Mouse (Mus musculus) heart, embryonic 12.5 days (tissue): ENCODE data around the gene Kctd6. TPM values are rescaled to one million over a fixed set of nuclear protein-coding genes. Genes with fewer than 3 reads are reported as not detected.

Source experiments
- ATAC-seq: fragments of 200-750 bp; cut with Nextera tagmentation; 2 replicates; pipeline ENCODE4 v1.8.0; 2017; ENCODE audit warnings: moderate TSS enrichment, moderate library complexity; ENCODE audit not compliant: insufficient number of reproducible peaks, low FRiP score
- H3K27ac ChIP-seq: fragments of 300-500 bp; sonication (generic); 2 replicates; pipeline ENCODE4 v1.5.1; 2016; ENCODE audit warnings: mild to moderate bottlenecking, moderate library complexity; ENCODE audit not compliant: poor library complexity, severe bottlenecking
- H3K27me3 ChIP-seq: fragments of 300-500 bp; sonication (generic); replicated peaks from 2 replicates; pipeline ENCODE4 v1.6.1; 2016; ENCODE audit warnings: mild to moderate bottlenecking, moderate library complexity
- H3K36me3 ChIP-seq: fragments of 300-500 bp; sonication (generic); 2 replicates; pipeline ENCODE4 v1.6.1; 2016; ENCODE audit warnings: mild to moderate bottlenecking, moderate library complexity
- H3K4me1 ChIP-seq: fragments of 300-500 bp; sonication (generic); replicated peaks from 2 replicates; pipeline ENCODE4 v1.6.1; 2016; ENCODE audit warnings: mild to moderate bottlenecking
- H3K4me2 ChIP-seq: fragments of 300-500 bp; sonication (generic); 2 replicates; pipeline ENCODE4 v1.6.1; 2016; ENCODE audit warnings: mild to moderate bottlenecking, moderate library complexity
- H3K4me3 ChIP-seq: fragments of 300-500 bp; sonication (generic); 2 replicates; pipeline ENCODE4 v1.5.1; 2016; ENCODE audit warnings: mild to moderate bottlenecking
- H3K9ac ChIP-seq: fragments of 300-500 bp; sonication (generic); 2 replicates; pipeline ENCODE4 v1.6.1; 2016; ENCODE audit warnings: mild to moderate bottlenecking, moderate library complexity
- H3K9me3 ChIP-seq: fragments of 300-500 bp; sonication (generic); replicated peaks from 2 replicates; pipeline ENCODE4 v1.6.1; 2016; ENCODE audit warnings: mild to moderate bottlenecking, moderate library complexity
- WGBS: fragments of 180-500 bp; shearing (Covaris S2); methylation state at CpG from one replicate; pipeline ENCODE4 v1.1.7; 2016; 5-methylcytosine and 5-hydroxymethylcytosine counted together
- polyA plus RNA-seq: library from polyadenylated mRNA; unstranded; fragments of >200 nt; fragmentation: Nextera tagmentation; extraction: Ambion mirVana; gene quantifications from 2 replicates; pipeline ENCODE4 v1.2.1, GENCODE M21; 2016

The Kctd6 gene
- polyA plus RNA-seq, 1 experiment from 2014 or later = 10.9 TPM

DNA sequence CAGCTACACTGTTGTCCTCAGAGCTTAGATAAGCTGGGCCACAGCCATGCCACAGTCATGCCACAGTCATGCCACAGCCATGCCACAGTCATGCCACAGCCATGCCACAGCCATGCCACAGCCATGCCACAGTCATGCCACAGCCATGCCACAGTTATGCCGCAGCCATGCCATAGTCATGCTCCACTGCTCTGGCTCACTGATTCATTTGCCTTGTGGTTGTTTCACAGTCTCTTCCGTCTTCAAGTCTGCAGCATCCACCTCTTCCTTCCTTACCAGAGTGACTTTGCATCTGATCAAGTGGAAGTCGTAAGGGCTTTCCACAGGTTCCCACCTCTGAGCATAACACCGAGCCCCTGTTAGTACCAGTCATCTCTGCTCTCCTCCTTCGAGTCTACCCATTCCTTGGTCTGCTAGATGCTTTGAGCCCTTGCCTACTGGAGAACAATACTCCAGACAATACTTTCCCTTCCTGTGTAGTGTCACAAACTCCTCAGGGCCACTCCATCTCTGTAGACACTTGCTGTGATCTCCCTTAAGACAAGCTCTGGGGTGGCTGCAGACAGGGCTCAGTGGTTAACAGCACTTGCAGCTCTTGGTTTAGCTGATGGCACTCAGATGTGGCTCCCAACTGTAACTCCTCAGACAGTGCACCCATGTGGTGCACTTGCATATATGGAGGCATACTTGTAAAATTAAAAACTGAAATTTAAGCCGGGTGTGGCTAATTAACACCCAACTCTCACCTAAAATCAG, 18.4 kb downstream of the Kctd6 start:
- Histone ChIP-seq H3K9ac (no peak overlapping the region), H3K36me3 (no peaks in the 10 kb centered on the region), H3K4me1 (peaks cover 19% of the 10 kb centered on the region), H3K4me3 (no peak overlapping the region), H3K27ac (no peak overlapping the region), H3K4me2 (no peak overlapping the region), H3K9me3 (no peaks in the 10 kb centered on the region), H3K27me3 (no peaks in the 10 kb centered on the region)
- 68% methylated on average over 6 of the region's 6 CpGs for WGBS
- ATAC-seq = no peak

DNA sequence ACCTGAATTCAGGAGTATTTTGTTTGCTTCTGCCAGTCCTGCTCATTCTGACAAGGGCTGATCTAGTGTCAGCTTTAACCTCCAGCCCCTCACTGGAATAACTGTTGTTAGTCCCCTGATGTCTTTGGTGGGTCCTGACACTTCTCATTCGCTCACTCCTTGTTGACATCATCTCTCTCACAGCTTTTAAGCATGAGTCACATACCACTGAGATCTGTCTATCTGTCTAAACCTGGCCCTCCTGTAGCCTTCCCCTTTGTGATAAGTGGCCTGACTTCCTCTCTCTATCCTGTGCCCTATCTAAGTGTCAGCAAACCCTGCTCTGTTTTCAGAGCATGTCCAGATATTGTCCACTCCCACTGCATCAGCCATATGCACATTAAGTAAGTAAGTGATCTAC, 19.3 kb downstream of the Kctd6 start:
- Histone ChIP-seq H3K4me2 (no peak overlapping the region), H3K36me3 (no peaks in the 10 kb centered on the region), H3K4me3 (no peak overlapping the region), H3K9ac (no peak overlapping the region), H3K4me1 (peaks cover 19% of the 10 kb centered on the region), H3K9me3 (no peaks in the 10 kb centered on the region), H3K27ac (no peak overlapping the region), H3K27me3 (no peaks in the 10 kb centered on the region)
- ATAC-seq = peak; percentile 73; the same call in 1 of the 2 replicates
- WGBS = 0% methylated on average over 1 of the region's 1 CpGs

DNA sequence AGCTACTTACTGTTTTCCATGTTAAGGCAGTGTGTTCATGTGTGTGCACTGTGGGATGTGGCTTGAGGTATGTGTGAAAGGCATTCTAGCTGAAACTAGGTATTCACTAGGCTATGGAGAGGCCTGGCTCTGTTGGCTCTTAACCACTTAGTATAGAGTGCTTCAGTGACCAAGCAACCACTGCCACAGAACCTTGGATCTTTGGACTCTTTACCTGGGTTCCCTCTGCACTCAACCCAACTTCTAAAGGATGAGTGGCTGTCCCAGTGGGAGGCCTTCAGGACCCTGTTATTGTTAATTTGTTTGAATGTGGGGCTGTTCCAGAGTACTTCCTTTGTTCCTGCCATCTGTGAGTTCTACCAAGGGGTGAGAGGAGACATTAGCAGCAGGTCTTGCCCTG, 27.9 kb downstream of the Kctd6 start:
- no peaks in the 10 kb centered on the region for H3K36me3 ChIP-seq

DNA sequence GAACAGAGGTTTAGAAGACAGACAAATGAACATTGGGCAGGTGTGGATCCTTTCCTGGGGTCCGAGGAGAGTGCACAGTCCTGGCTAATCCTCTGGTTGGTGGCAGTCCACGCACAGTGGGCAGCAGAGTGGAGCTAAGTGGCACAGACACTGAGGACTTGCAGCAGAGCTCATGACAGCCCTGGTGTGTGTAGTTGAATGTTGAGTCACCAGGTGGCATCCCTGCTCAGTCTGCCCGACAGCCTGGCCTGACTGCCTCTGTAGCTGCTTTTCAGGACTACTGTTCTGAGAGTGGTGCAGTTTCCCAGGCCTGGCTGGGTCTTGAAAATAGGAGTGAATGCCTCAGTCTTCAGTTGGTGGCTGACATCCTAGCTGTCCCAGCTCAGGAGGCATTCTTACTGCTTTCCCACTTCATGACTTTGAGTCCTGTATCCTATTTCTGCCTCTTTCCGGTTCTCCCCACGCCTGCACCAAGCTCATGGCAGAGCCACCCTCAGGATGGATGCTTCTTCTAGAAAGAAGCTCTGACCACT, 28.5 kb downstream of the Kctd6 start:
- Histone ChIP-seq H3K4me3 (no peak overlapping the region), H3K4me2 (no peak overlapping the region), H3K36me3 (no peaks in the 10 kb centered on the region), H3K9me3 (no peaks in the 10 kb centered on the region), H3K4me1 (0 out of 2 replicates have a peak, but pooled peaks cover 4% of the 10 kb centered on the region), H3K9ac (no peak overlapping the region), H3K27ac (no peak overlapping the region), H3K27me3 (no peaks in the 10 kb centered on the region)
- WGBS = 53% methylated on average over 5 of the region's 5 CpGs
- ATAC-seq = peak; percentile 45; the same call in 1 of the 2 replicates

More for the DNA sequence above, 27.9 kb downstream of the Kctd6 start:
- Histone ChIP-seq H3K4me3 (no peak overlapping the region), H3K27ac (no peak overlapping the region), H3K9ac (no peak overlapping the region), H3K4me1 (0 out of 2 replicates have a peak, but pooled peaks cover 4% of the 10 kb centered on the region), H3K4me2 (no peak overlapping the region), H3K9me3 (no peaks in the 10 kb centered on the region), H3K27me3 (no peaks in the 10 kb centered on the region)
- ATAC-seq = no peak

DNA sequence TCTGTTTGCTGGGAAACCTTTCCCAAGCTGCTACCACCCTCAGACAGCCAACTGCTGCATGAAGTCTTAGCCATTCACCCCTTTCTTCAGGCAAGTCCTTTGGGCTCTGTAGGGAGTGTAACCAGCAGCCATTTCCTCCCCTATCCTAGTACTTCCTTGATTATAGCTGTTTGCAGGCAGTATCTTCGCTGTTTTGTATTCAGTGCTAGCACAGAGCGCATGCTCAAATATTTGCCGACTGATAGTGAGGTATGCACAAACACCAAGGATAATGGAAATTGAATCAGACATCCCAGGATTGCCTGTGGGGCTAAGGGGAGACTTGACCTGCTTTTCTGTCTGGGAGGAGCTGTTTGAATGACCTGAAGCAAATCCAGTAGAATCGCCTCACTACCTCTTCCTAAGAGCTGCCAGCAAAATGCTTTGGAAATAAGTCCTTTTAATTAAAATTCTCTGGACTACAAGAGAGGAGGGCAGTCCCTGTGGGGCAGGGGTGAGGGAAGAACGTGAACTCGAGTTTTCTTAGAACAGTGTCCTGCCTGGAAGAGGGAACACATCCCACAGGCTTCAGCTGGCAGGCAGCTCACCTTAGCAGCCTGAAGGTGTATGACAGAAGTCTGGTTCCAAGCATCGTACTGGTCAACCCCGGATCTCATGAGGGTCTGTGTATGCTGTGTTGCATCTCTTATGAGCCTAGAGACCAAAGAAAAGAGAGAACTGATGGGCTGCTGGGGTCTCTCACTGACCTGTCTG, 29.4 kb downstream of the Kctd6 start:
- 64% methylated on average over 8 of the region's 8 CpGs for WGBS
- no peaks in the 10 kb centered on the region for H3K9me3 ChIP-seq
- 0 out of 2 replicates have a peak, but pooled peaks cover 4% of the 10 kb centered on the region for H3K4me1 ChIP-seq
- ATAC-seq = no peak
- no peaks in the 10 kb centered on the region for H3K27me3 ChIP-seq
- no peak overlapping the region for H3K27ac ChIP-seq
- no peak overlapping the region for H3K4me3 ChIP-seq
- H3K9ac ChIP-seq = no peak overlapping the region
- H3K4me2 ChIP-seq = no peak overlapping the region
- no peaks in the 10 kb centered on the region for H3K36me3 ChIP-seq

DNA sequence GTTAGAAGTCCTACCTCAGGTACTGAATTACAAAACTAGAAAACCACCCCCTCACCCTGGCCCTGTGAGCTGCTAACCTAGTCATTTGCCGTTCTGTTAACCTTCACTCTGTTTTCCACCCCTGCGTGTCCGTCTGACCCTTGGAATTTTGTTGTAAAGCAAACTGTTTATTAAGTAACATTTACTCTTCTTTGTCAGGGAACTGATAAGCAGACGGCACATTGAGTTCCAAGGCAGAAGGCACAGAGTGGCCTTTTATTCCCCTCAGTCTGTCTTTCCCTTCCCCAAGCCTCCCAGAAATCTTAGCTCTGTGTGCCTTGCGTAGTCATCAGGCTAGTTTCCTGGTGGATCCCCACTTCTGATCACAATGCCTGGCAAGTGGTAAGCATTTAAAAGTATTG, 30.3 kb downstream of the Kctd6 start:
- Histone ChIP-seq H3K4me2 (no peak overlapping the region), H3K27me3 (no peaks in the 10 kb centered on the region), H3K4me3 (no peak overlapping the region), H3K9ac (no peak overlapping the region), H3K27ac (no peak overlapping the region), H3K9me3 (no peaks in the 10 kb centered on the region), H3K4me1 (0 out of 2 replicates have a peak, but pooled peaks cover 4% of the 10 kb centered on the region), H3K36me3 (no peaks in the 10 kb centered on the region)
- WGBS = 65% methylated on average over 5 of the region's 5 CpGs
- no peak for ATAC-seq

DNA sequence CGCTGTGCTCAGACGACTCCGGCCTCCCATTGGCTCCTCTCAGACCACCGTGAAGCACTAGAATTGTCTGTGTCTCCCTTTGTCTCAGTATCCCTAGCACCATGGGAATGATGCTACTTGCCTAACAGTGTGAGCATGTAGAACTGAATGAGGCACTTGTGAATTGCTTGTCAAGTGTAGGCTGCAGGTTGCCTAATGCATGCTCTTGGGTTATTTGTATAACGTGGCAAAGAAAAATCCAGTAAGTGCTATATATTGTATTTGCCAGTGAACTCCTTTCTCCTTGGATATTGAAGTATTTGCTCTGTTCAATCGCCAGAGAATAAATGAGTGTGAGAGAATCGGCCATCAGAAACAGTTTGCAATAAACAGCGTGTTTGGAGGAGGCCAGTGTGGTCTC, 32.9 kb downstream of the Kctd6 start:
- Histone ChIP-seq H3K9ac (no peak overlapping the region), H3K4me2 (no peak overlapping the region), H3K9me3 (no peaks in the 10 kb centered on the region), H3K27ac (no peak overlapping the region), H3K4me3 (no peak overlapping the region), H3K36me3 (no peaks in the 10 kb centered on the region), H3K4me1 (0 out of 2 replicates have a peak, but pooled peaks cover 4% of the 10 kb centered on the region), H3K27me3 (no peaks in the 10 kb centered on the region)
- no peak for ATAC-seq
- WGBS = 79% methylated on average over 8 of the region's 8 CpGs

DNA sequence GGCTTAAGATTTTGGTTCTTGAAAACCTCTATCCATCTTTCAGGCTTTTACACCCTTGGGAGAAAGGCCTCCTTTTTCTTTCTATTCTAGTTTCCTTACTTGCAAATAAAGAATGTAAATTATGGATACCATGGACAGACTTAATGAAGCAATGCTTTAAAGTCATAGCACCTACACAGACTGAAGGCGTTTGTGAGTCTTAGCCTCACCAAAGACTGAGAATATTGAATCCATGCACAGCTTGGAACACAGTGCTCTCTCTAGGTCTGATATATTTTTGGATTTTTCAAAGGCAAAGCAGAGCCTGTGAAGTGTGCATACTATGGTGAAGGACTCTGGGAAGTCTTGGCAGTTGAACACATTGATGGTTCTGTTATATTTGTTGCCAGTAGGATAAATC, 35.3 kb downstream of the Kctd6 start:
- no peak overlapping the region for H3K27ac ChIP-seq
- no peak overlapping the region for H3K4me2 ChIP-seq
- no peak overlapping the region for H3K9ac ChIP-seq
- 89% methylated on average over 1 of the region's 1 CpGs for WGBS
- no peak for ATAC-seq
- peaks cover 6% of the 10 kb centered on the region; the same call in 1 of the 2 replicates for H3K27me3 ChIP-seq
- no peaks in the 10 kb centered on the region for H3K4me1 ChIP-seq
- H3K4me3 ChIP-seq = no peak overlapping the region
- no peaks in the 10 kb centered on the region for H3K36me3 ChIP-seq
- no peaks in the 10 kb centered on the region for H3K9me3 ChIP-seq

DNA sequence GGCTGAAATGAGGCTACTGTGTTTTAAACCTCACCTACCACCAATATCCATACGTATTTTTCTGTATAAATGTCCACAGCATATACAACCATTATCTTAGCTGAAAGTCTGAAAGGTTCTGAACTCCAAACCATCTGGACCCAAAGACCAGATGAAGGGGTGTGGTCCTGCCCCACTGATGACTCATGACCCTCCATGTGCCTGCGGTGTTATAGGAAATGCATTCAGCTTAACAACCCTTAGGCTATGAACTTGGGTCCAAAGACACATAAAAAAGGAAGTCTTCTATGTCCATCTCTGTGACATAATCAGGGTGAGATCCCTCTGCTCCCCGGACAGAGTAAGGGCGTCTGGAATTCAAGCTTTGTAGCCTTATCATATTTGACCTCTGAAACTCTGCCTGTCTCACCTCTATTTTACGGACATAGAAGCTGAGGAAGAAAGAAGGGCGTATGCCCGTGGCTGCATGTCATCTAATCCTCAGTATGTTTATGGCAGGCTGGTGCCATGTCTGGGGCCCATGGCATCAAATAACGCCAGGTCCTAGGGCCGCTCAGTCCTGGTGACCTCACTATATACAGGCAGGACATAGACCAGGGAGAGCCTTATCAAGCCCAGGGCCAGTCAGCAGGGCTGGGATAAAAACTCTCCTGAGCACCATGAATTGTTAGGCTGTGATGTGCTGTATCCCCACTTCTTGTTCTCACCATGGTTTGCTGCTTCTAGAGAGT, 36.4 kb downstream of the Kctd6 start:
- no peak overlapping the region for H3K4me3 ChIP-seq
- no peak overlapping the region for H3K27ac ChIP-seq
- H3K27me3 ChIP-seq = peaks cover 11% of the 10 kb centered on the region; the same call in 1 of the 2 replicates
- H3K4me1 ChIP-seq = no peaks in the 10 kb centered on the region
- no peak overlapping the region for H3K4me2 ChIP-seq
- H3K36me3 ChIP-seq = no peaks in the 10 kb centered on the region
- no peak for ATAC-seq
- 60% methylated on average over 9 of the region's 9 CpGs for WGBS
- H3K9me3 ChIP-seq = no peaks in the 10 kb centered on the region
- no peak overlapping the region for H3K9ac ChIP-seq

DNA sequence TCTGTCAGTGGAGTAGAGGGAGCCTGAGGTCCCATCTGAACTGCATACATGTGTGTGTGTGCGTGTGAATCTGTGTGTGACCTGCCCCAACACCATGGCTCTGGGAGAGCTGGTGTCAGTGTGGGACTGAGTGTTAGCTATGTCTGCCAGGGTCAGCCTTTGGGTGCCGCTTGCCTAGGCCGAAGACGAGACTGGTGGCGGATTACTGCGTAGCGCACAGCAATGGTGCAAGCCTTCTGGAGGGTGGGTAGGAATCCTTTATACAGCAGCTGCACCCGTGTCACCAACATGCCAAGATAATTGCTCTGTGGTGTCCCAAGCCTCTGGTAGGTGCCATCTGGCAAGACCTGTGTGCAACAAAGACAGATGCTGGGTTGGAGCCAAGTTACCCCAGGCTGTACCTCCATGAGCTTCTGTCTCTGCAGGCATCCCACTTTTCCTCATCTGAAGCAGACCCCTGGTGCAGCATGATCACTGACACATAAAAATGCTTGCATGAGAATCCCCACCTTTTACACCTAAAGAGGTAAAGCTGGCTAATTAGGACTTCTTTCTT, 37.5 kb downstream of the Kctd6 start:
- WGBS = 89% methylated on average over 8 of the region's 8 CpGs
- Histone ChIP-seq H3K4me2 (no peak overlapping the region), H3K9me3 (no peaks in the 10 kb centered on the region), H3K36me3 (no peaks in the 10 kb centered on the region), H3K27ac (no peak overlapping the region), H3K4me3 (no peak overlapping the region), H3K27me3 (peaks cover 11% of the 10 kb centered on the region; the same call in 1 of the 2 replicates), H3K9ac (no peak overlapping the region), H3K4me1 (no peaks in the 10 kb centered on the region)
- ATAC-seq = no peak
